ENCODE assay signal across 8 mouse cellular contexts in genomic region chr17:25115664-25116432, GRCm38 (mm10). TPM values are rescaled to one million over a fixed set of nuclear protein-coding genes. Genes with fewer than 3 reads are reported as not detected.
DNase-seq lines count a peak whose midpoint lies in the region; ATAC-seq and TF ChIP-seq lines count a peak whose summit lies in the region.

Gene Telo2, minus strand, starts transcription at chr17:25115967.

- no peaks in the 10 kb centered on the region for H3K27me3 ChIP-seq in embryonic facial prominence, embryonic 15.5 days
- no peaks in the 10 kb centered on the region for H3K27me3 ChIP-seq in kidney, embryonic 14.5 days (ENCODE audit: control insufficient read depth, insufficient read depth, low read length)
- H3K27me3 ChIP-seq in limb, embryonic 15.5 days: no peaks in the 10 kb centered on the region

- H3K36me3 ChIP-seq in embryonic facial prominence, embryonic 15.5 days: peaks cover 22% of the 10 kb centered on the region
- H3K36me3 ChIP-seq in kidney, embryonic 14.5 days (ENCODE audit: control insufficient read depth, insufficient read depth, low read length): peaks cover 11% of the 10 kb centered on the region; the same call in 1 of the 2 replicates
- H3K36me3 ChIP-seq in limb, embryonic 15.5 days: peaks cover 25% of the 10 kb centered on the region

- H3K9me3 ChIP-seq in embryonic facial prominence, embryonic 15.5 days (replicated peaks): no peaks in the 10 kb centered on the region
- no peaks in the 10 kb centered on the region for H3K9me3 ChIP-seq in kidney, embryonic 14.5 days (ENCODE audit: control insufficient read depth, low read length)
- no peaks in the 10 kb centered on the region for H3K9me3 ChIP-seq in limb, embryonic 15.5 days

- H3K4me1 ChIP-seq in bone marrow, adult 2 months (ENCODE audit: control insufficient read depth, insufficient read depth, low read length): no peaks in the 10 kb centered on the region; the same call in 1 of the 2 replicates
- peaks cover 17% of the 10 kb centered on the region for H3K4me1 ChIP-seq in embryonic facial prominence, embryonic 15.5 days
- peaks cover 9% of the 10 kb centered on the region; the same call in 1 of the 2 replicates for H3K4me1 ChIP-seq in kidney, embryonic 14.5 days (ENCODE audit: control insufficient read depth, insufficient read depth, low read length)
- peaks cover 18% of the 10 kb centered on the region for H3K4me1 ChIP-seq in limb, embryonic 15.5 days

- peak; percentile 92 for DNase-seq in 416B (ENCODE audit: low read depth)
- DNase-seq in heart, adult 9 months (ENCODE audit: low spot score in 2 of 2): peak; percentile 93 to 94
- peak; percentile 62 to 88 for DNase-seq in monocyte, adult 2 months (ENCODE audit: low read depth in 1 of 2, low spot score in 2 of 2)
- DNase-seq in spleen, postnatal 36 days (ENCODE audit: low spot score in 2 of 2): peak; percentile 91 to 92

- H3K9ac ChIP-seq in embryonic facial prominence, embryonic 15.5 days: peak within 1 kb of the TSS; percentile 65
- H3K9ac ChIP-seq in kidney, embryonic 14.5 days (ENCODE audit: low read depth, low read length): peak within 1 kb of the TSS; percentile 74
- peak within 1 kb of the TSS; percentile 56 for H3K9ac ChIP-seq in limb, embryonic 15.5 days

- no peak for TF ChIP-seq CTCF in bone marrow, adult 2 months (IDR thresholded peaks at IDR 0.05; ENCODE audit: control insufficient read depth, insufficient read depth, low read length)

- peak within 1 kb of the TSS; percentile 71 for H3K4me3 ChIP-seq in bone marrow, adult 2 months (replicated peaks; ENCODE audit: control insufficient read depth, low read depth, low read length)
- H3K4me3 ChIP-seq in embryonic facial prominence, embryonic 15.5 days (replicated peaks): peak within 1 kb of the TSS; percentile 67
- H3K4me3 ChIP-seq in kidney, embryonic 14.5 days (ENCODE audit: low read length): peak within 1 kb of the TSS; percentile 68
- H3K4me3 ChIP-seq in limb, embryonic 15.5 days: peak within 1 kb of the TSS; percentile 54

- WGBS in bone marrow, adult 2 months: 6% methylated on average over 40 of the region's 40 CpGs
- 4% methylated on average over 40 of the region's 40 CpGs for WGBS in embryonic facial prominence, embryonic 15.5 days
- 7% methylated on average over 40 of the region's 40 CpGs for WGBS in kidney, embryonic 14.5 days
- WGBS in limb, embryonic 15.5 days: 3% methylated on average over 40 of the region's 40 CpGs

- peak; percentile 60; the same call in 1 of the 2 replicates for TF ChIP-seq POLR2A in bone marrow, adult 2 months (IDR thresholded peaks at IDR 0.05; ENCODE audit: borderline replicate concordance, control insufficient read depth, low read depth, low read length)

- H3K27ac ChIP-seq in bone marrow, adult 2 months (ENCODE audit: control insufficient read depth, insufficient read depth, low read depth, low read length, poor library complexity): peak within 1 kb of the TSS; percentile 78
- H3K27ac ChIP-seq in embryonic facial prominence, embryonic 15.5 days (replicated peaks): peak within 1 kb of the TSS; percentile 95
- H3K27ac ChIP-seq in kidney, embryonic 14.5 days (ENCODE audit: low read depth, low read length): peak within 1 kb of the TSS; percentile 94
- H3K27ac ChIP-seq in limb, embryonic 15.5 days: peak within 1 kb of the TSS; percentile 96

- peak within 1 kb of the TSS; percentile 94 for H3K4me2 ChIP-seq in embryonic facial prominence, embryonic 15.5 days (replicated peaks)
- H3K4me2 ChIP-seq in kidney, embryonic 14.5 days (replicated peaks; ENCODE audit: low read depth, low read length): peak within 1 kb of the TSS; percentile 93
- H3K4me2 ChIP-seq in limb, embryonic 15.5 days: peak within 1 kb of the TSS; percentile 96

- peak; percentile 89 for ATAC-seq in embryonic facial prominence, embryonic 15.5 days (ENCODE audit: insufficient number of reproducible peaks, low FRiP score, low TSS enrichment, low read depth)
- ATAC-seq in kidney, embryonic 14.5 days (ENCODE audit: low FRiP score, low TSS enrichment): peak; percentile 93
- ATAC-seq in limb, embryonic 15.5 days (ENCODE audit: insufficient number of reproducible peaks, low FRiP score, low TSS enrichment, low read depth): peak; percentile 86

RNA-seq across cellular contexts. Expression of gene Telo2, which starts in this region (rescaled TPM):
- polyA plus RNA-seq in bone marrow, adult 2 months (2011; ENCODE audit: insufficient read depth, insufficient read length, low replicate concordance, missing spikeins): 19.5 and 30.4 TPM in 2 replicates
- polyA plus RNA-seq in embryonic facial prominence, embryonic 15.5 days (2015; fragmentation: Nextera tagmentation; extraction: Ambion mirVana): 42.3 and 49.2 TPM in 2 replicates
- polyA plus RNA-seq in kidney, embryonic 14.5 days (2014; fragmentation: Nextera tagmentation; extraction: Ambion mirVana): 34.9 and 44.8 TPM in 2 replicates
- 39.1 and 41.6 TPM in 2 replicates for polyA plus RNA-seq in limb, embryonic 15.5 days (2015; fragmentation: Nextera tagmentation; extraction: Ambion mirVana)

Comparison
In these comparisons a context has a peak if more than half of its experiments do, and no peak if none do; other contexts are left out.
1. Peak in every context shown above with its lines: DNase-seq, ATAC-seq, H3K4me3 ChIP-seq and H3K27ac ChIP-seq.